Mouse (Mus musculus): ENCODE data around the gene Sf3a1.
"Not testable (repeated sequence)": the region's sequence is repeated elsewhere in the genome, so short reads cannot be mapped to it uniquely, and the experiment has no call there.

Gene Sf3a1

GRCm38 (mm10) chr11:4159808-4160708, at the start of gene Sf3a1, which contains the start of gene Ccdc157:
TSS of gene Sf3a1 (plus strand) at chr11:4160350.
TSS of gene Ccdc157 (minus strand) at chr11:4160293.
- peak; percentile 95 to 98 for DNase-seq

- DNase-seq = no peak
Measured at GRCm38 (mm10) chr11:4112033-4112432, 48.1 kb upstream of the Sf3a1 start.

- no peak for DNase-seq
Measured at GRCm38 (mm10) chr11:4112861-4113260, 47.3 kb upstream of the Sf3a1 start.

- DNase-seq = no peak
Measured at GRCm38 (mm10) chr11:4113496-4113895, 46.7 kb upstream of the Sf3a1 start.

GRCm38 (mm10) chr11:4113970-4114369, 46.2 kb upstream of the Sf3a1 start:
- DNase-seq = no peak

GRCm38 (mm10) chr11:4114541-4114940, 45.6 kb upstream of the Sf3a1 start:
- not testable (repeated sequence) for DNase-seq

- DNase-seq = no peak
Measured at GRCm38 (mm10) chr11:4115407-4115806, 44.7 kb upstream of the Sf3a1 start.

- DNase-seq = no peak
Measured at GRCm38 (mm10) chr11:4116458-4117141, 43.5 kb upstream of the Sf3a1 start.

- no peak for DNase-seq
Measured at GRCm38 (mm10) chr11:4117372-4118071, 42.6 kb upstream of the Sf3a1 start.

- peak; percentile 79 to 89 for DNase-seq
Measured at GRCm38 (mm10) chr11:4118081-4118921, 41.8 kb upstream of the Sf3a1 start.

- DNase-seq = no peak
Measured at GRCm38 (mm10) chr11:4119635-4120034, 40.5 kb upstream of the Sf3a1 start.

GRCm38 (mm10) chr11:4121691-4122090, 38.5 kb upstream of the Sf3a1 start:
- DNase-seq = no peak

- DNase-seq = no peak
Measured at GRCm38 (mm10) chr11:4122226-4122625, 37.9 kb upstream of the Sf3a1 start.

GRCm38 (mm10) chr11:4122742-4123579, 37.2 kb upstream of the Sf3a1 start, which contains the start of gene Sec14l2:
TSS of gene Sec14l2 (minus strand) at chr11:4123415.
- no peak for DNase-seq

- peak; percentile 34 to 73 for DNase-seq
Measured at GRCm38 (mm10) chr11:4123922-4124321, 36.2 kb upstream of the Sf3a1 start.

- no peak for DNase-seq
Measured at GRCm38 (mm10) chr11:4127059-4127458, 33.1 kb upstream of the Sf3a1 start.

GRCm38 (mm10) chr11:4128461-4128860, 31.7 kb upstream of the Sf3a1 start:
- DNase-seq = not testable (repeated sequence)

GRCm38 (mm10) chr11:4133450-4133849, 26.7 kb upstream of the Sf3a1 start:
- peak in 1 of 2 experiments; percentile 54 for DNase-seq

- no peak for DNase-seq
Measured at GRCm38 (mm10) chr11:4134400-4134799, 25.8 kb upstream of the Sf3a1 start.

- DNase-seq = peak; percentile 92 to 99
Measured at GRCm38 (mm10) chr11:4134986-4135935, 24.9 kb upstream of the Sf3a1 start, which contains the start of gene Rnf215. TSS of gene Rnf215 (plus strand) at chr11:4135202.
